Mouse (Mus musculus): ENCODE data around the gene Adgrf1.
A peak's percentile ranks its signal among the peaks of the same experiment; 100 is the strongest.

The Adgrf1 gene

DNA sequence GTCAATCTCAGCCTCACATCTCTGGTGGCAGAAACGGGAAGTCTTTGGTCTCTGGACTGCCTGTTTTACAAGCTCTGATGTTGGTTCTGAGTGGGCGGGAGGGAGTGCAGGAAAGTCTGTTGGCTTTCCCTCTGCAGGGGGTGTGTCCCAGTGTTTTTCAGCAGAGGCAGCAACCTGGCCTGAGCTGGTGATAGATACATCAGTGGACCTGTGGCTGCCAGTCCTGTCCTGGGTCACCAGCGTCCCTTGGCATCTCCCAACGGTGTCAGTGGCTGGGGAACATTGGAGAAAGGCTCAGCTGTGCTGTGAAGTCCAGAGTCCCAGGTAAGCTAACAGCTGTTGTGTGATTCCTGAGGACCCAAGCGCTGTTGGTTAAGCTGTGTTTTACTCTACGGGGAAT is at the start of gene Adgrf1:
Gene Adgrf1, plus strand, starts transcription at position 169 of the 400 bp plus-strand sequence.
- no peak for DNase-seq (ENCODE audit: low spot score in 2 of 2)

GRCm38 (mm10) chr17:43226101-43226500 is 44.0 kb upstream of the Adgrf1 start:
- no peak for DNase-seq (ENCODE audit: low spot score in 2 of 2)

GRCm38 (mm10) chr17:43229621-43230513 is 40.3 kb upstream of the Adgrf1 start:
- peak; percentile 40 to 58 for DNase-seq (ENCODE audit: low spot score in 2 of 2)

DNA sequence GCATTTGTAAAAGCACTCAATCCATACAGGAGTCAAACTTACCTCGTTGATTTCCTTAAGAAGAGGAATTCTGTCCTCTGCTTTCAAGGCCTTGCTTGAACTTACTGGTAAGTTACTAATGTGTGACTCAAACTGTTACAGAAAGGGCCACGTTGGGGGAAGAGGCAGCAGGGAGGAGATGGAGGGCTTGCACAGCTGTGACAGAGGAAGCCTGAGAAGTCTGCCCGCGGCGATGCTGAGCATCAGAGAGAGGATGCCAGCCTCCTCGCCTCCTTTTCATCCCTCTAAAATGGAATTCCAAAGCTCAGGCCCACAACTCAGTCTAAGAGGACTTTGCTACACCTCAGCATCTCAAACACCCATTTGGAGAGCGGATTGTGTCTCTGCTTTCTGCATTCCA is 39.3 kb upstream of the Adgrf1 start:
- DNase-seq (ENCODE audit: low spot score in 2 of 2): no peak

- no peak for DNase-seq (ENCODE audit: low spot score in 2 of 2)
These were observed 37.4 kb upstream of the Adgrf1 start for GRCm38 (mm10) chr17:43232769-43233168.

DNA sequence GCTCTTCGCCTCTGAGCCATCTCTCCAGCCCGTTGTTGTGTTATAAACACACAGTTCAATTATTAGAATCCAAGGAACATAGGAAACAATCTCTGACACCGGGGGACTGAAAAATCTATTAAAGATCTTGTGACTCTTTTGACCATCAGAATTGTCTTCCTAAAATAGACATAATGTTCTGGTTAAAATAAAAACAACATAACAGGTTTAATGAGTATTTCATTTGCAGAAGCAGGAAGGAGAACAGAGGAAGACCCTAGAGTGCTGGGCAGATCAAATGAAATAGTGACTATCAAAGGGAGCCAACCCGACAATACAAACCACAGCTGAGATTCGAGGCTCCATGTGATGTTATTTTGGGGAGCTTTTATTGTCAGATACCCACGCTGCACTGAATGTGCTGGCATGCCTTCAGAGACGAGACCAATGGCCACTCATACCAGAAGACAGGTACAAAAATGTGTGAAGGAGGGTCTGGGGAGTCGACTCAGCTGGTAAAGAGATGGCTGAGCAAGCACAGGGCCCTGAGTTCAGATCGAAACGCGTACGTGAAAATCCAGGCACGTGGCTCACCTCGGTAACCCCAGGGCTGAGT is 33.4 kb upstream of the Adgrf1 start:
- no peak for DNase-seq (ENCODE audit: low spot score in 2 of 2)

- no peak for DNase-seq (ENCODE audit: low spot score in 2 of 2)
These were observed 31.1 kb upstream of the Adgrf1 start for GRCm38 (mm10) chr17:43239035-43239434.

- DNase-seq (ENCODE audit: low spot score in 2 of 2): peak in 1 of 2 experiments; percentile 5
These were observed 29.0 kb upstream of the Adgrf1 start for GRCm38 (mm10) chr17:43241134-43241533.

GRCm38 (mm10) chr17:43242609-43243008 is 27.5 kb upstream of the Adgrf1 start:
- no peak for DNase-seq (ENCODE audit: low spot score in 2 of 2)

DNA sequence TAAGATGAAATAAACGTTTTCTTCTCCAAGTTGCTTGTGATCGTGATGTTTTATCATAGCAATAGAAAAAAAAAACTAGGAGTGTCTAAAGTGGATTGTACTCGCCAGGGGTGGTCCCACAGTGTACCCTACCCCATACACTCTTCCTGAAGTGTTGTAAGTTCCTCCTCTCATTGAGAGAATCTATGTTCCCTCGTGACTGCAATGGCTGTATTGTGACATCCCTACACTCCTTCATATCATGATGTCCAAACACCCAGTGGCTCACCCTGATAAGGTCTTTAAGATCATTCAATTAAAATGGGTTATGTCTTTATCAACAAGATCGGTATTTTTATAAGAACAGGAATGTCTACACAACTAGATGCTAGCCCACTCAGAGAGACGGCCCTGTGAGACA is 24.8 kb upstream of the Adgrf1 start:
- DNase-seq (ENCODE audit: low spot score in 2 of 2): no peak

DNA sequence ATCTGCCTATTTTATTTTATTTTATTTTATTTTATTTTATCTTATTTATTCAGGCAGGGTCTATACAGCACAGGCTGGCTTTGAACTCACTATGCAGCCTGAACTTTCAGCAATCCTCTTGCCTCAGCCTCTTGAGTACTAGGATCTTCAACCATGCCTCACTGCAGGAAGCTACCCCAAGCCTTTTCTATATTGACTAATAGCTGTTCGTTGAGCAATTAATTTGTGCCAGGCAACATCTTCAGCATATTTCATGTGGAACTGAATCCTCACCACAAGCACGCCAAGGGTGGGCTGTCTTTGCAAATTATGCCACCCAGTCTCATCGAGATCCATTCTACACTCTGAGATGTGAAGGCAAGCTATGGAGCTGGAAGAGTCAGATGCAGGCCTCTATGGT is 22.9 kb upstream of the Adgrf1 start:
- DNase-seq (ENCODE audit: low spot score in 2 of 2): no peak

DNA sequence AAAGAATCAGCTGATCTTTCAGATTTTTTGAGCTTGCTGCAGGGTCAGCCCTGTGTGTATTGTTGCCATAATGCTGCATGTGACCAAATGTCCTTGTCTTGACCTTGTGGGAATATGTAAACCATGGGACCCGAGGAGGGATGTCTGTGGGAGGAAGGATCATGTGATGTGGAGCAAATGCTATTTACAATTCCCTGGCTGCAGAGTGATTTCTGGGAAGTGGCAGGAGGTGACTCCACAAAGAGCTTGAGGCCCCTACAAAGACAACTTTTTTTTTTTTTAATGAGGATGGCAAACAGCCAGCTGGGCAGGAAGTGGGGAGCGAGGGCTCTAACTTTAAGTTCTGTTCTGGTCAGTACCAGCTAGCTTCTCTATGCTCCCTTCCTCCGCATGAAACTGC is 20.5 kb upstream of the Adgrf1 start:
- no peak for DNase-seq (ENCODE audit: low spot score in 2 of 2)

DNA sequence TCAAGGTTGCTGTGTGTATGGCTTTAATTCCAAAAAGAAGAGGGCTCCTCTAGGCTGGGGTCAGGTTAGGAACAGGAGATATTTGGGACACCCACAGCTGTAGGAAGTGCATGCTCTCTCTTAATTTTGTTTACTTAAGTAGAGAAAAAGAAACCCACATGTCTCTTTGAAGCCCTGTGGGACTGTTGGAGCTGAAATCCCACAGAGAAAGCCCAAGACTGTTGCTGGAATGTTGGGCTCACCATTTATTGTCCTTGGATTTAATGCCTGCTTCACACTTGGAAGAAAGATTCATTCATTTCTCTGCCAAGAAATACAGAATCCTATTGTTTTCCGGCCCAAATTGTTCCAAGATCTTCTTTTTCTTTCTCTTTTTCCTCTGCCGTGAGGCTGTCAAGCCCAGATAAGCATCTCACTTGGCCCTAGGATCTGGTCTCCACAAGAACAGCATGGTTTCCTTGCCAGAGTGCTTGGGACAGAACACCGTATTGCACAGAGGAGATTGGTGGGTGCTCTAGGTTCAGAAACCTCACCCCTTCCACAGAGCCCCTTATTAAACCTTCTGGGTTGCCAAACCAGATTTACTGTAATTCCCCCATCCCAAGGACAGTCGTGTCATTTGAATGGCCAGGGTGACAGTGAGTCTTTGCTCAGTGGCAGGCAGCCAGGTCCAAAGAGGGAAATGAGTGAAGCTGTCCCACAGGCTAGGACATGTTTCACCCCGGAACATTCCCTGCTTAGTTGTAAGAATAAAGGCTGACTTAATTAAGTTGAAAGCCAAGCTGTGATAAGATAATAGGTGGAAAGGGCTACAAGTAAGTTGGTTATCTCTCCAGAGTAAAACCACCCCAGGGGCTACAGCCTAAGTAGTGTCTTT is 18.6 kb upstream of the Adgrf1 start:
- DNase-seq (ENCODE audit: low spot score in 2 of 2): no peak

GRCm38 (mm10) chr17:43252846-43253245 is 17.3 kb upstream of the Adgrf1 start:
- DNase-seq (ENCODE audit: low spot score in 2 of 2): no peak

GRCm38 (mm10) chr17:43254261-43254660 is 15.9 kb upstream of the Adgrf1 start:
- DNase-seq (ENCODE audit: low spot score in 2 of 2): no peak

DNA sequence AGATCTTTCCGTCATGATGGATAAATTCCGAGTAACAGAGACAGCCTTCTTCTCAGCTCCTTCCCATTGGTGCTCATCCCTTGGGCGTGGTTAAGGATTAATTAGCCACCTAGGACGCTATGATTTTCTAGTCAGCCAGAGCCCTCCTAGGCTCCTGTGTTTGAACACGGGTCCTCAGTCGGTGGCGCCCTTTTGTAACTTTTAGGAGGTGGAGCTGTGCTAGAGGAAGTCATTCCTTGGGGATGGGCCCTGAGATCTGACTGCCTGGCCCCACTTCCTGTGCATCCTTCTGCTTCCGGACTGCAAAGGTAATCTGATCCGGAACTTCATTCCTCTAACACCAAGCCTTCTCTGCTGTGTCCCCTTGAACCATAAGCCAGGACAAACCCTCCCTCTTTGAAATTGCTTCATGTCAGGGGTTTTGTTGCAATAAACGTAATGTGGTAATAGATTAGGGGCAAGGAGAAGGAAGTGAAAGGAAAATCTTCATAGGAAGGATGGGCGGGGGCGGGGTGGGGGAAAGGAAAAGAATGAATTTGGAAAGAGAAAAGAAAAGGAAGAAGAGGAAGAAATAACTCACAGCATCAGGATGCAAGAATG is 13.5 kb upstream of the Adgrf1 start:
- DNase-seq (ENCODE audit: low spot score in 2 of 2): no peak

DNA sequence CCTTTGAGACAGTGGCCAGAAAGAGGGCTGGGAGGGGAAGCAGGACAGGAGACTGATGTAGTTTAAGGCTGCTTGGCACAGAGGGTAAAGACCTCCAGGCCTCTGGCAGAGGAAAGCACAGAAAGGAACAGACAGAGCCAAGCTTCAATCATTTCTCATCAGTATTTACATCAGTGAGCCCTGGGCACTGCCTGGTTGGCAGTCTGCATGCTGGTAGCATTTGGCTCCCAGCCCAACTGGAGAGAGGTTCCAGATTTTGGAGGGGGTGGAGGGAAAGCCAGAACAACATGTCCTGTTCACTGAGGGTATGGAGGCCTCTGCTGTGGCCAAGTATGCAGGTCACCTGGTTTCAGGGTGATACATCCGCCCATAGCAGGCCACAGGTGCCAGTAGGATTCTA is 12.4 kb upstream of the Adgrf1 start:
- DNase-seq (ENCODE audit: low spot score in 2 of 2): no peak

DNA sequence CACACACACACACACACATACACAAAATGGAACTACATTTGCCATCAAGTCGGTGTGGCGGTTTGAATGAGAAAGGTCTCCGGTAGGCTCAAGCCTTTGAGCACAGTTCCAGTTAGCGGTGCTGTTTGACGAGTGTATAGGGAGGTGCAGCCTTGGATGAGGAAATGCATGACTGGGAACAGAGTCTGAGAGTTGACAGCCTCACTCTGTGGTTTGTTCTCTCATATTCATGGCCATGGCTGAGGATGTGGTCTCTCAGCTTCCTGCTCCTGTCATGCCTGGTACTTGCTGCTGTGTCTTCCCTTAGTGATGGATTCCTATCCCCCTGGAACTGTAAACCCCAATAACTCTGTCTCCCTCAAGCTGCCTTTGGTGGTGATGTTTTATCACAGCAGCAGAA is 8.2 kb upstream of the Adgrf1 start:
- DNase-seq (ENCODE audit: low spot score in 2 of 2): no peak

GRCm38 (mm10) chr17:43264739-43265138 is 5.4 kb upstream of the Adgrf1 start:
- DNase-seq (ENCODE audit: low spot score in 2 of 2): no peak

GRCm38 (mm10) chr17:43265178-43265837 is 4.8 kb upstream of the Adgrf1 start:
- DNase-seq (ENCODE audit: low spot score in 2 of 2): peak; percentile 40 to 54

DNA sequence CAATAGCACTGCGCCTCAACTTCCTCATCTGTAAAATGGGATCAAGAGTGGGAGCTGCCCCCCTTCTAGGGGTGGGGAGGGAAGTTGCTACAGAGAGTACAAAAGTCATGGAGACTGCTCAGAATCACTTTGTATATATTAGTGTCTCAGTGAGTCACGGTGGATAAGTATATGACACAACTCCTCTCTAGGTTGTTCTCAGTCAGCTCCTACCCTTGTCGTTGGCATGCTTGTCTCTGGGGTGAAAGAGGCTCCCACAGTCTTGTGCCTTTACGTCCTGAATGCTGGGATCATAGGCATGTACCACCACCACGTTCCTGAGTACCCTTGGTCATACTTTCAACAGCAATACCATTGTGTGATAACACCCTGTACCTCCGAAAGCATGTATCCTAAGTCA is 4.2 kb upstream of the Adgrf1 start:
- DNase-seq (ENCODE audit: low spot score in 2 of 2): no peak

All from right cerebral cortex, postnatal 36 days (tissue).